Mouse (Mus musculus) cerebellum, adult 9-10 months (tissue): ENCODE measurements around the gene Zbtb21.
A peak's percentile ranks its signal among the peaks of the same experiment; 100 is the strongest.

Experiments
- DNase-seq: peaks from one replicate; pipeline ENCODE4 v3.0.0; 2022

Zbtb21 gene

GRCm38 (mm10) chr16:97941844-97942243 is 20.6 kb downstream of the Zbtb21 start:
- DNase-seq: no peak

- DNase-seq: no peak
Measured at GRCm38 (mm10) chr16:97940471-97940973, 21.9 kb downstream of the Zbtb21 start.

GRCm38 (mm10) chr16:97935815-97936214 is 26.6 kb downstream of the Zbtb21 start:
- no peak for DNase-seq

- no peak for DNase-seq
Measured at GRCm38 (mm10) chr16:97930231-97930630, 32.2 kb downstream of the Zbtb21 start.

- no peak for DNase-seq
Measured at GRCm38 (mm10) chr16:97929520-97929919, 32.9 kb downstream of the Zbtb21 start.

GRCm38 (mm10) chr16:97927331-97927938 is 35.0 kb downstream of the Zbtb21 start:
- DNase-seq: no peak

- no peak for DNase-seq
Measured at GRCm38 (mm10) chr16:97926381-97926780, 36.0 kb downstream of the Zbtb21 start.

- no peak for DNase-seq
Measured at GRCm38 (mm10) chr16:97925760-97926159, 36.7 kb downstream of the Zbtb21 start.

GRCm38 (mm10) chr16:97923700-97924099 is 38.7 kb downstream of the Zbtb21 start:
- DNase-seq: no peak

- no peak for DNase-seq
Measured at GRCm38 (mm10) chr16:97922779-97923126, 39.7 kb downstream of the Zbtb21 start.

- peak; percentile 85 for DNase-seq
Measured at GRCm38 (mm10) chr16:97921961-97922778, 40.3 kb downstream of the Zbtb21 start.

- no peak for DNase-seq
Measured at GRCm38 (mm10) chr16:97920621-97921020, 41.8 kb downstream of the Zbtb21 start.

- DNase-seq: no peak
Measured at GRCm38 (mm10) chr16:97919793-97920192, 42.6 kb downstream of the Zbtb21 start.

- DNase-seq: no peak
Measured at GRCm38 (mm10) chr16:97912873-97913272, 49.5 kb downstream of the Zbtb21 start.

- DNase-seq: no peak
Measured at GRCm38 (mm10) chr16:97909356-97909755, 53.1 kb downstream of the Zbtb21 start.

GRCm38 (mm10) chr16:97907496-97907895 is 54.9 kb downstream of the Zbtb21 start:
- no peak for DNase-seq

- no peak for DNase-seq
Measured at GRCm38 (mm10) chr16:97906337-97906736, 56.1 kb downstream of the Zbtb21 start.

- DNase-seq: no peak
Measured at GRCm38 (mm10) chr16:97905449-97905991, 56.9 kb downstream of the Zbtb21 start.

GRCm38 (mm10) chr16:97904035-97904434 is 58.4 kb downstream of the Zbtb21 start:
- no peak for DNase-seq

- no peak for DNase-seq
Measured at GRCm38 (mm10) chr16:97897346-97898024, 64.9 kb downstream of the Zbtb21 start.
